Mouse (Mus musculus) stomach, postnatal 0 days (tissue): ENCODE measurements at regions not wholly inside any gene's neighbourhood (a gene's known extent, or its start where the extent isn't known, plus 50 kb on each side); places are given as distances from the start of the nearest gene placed in this dataset.

Experiments used
- ATAC-seq: fragments of 200-750 bp; cut with Nextera tagmentation; 2 replicates; pipeline ENCODE4 v1.8.0; 2017; ENCODE audit not compliant: low FRiP score, low TSS enrichment
- DNase-seq: peaks from one replicate; pipeline ENCODE4 v3.0.0-alpha.2; 2016; ENCODE audit warnings: low spot score
- H3K27ac ChIP-seq: fragments of 300-500 bp; sonication (generic); replicated peaks from 2 replicates; pipeline ENCODE4 v1.5.1; 2014; ENCODE audit warnings: mild to moderate bottlenecking, control low read depth
- H3K27me3 ChIP-seq: fragments of 300-500 bp; sonication (generic); 2 replicates; pipeline ENCODE4 v1.6.1; 2014; ENCODE audit warnings: low read length; ENCODE audit not compliant: control insufficient read depth, insufficient read depth
- H3K36me3 ChIP-seq: fragments of 300-500 bp; sonication (generic); 2 replicates; pipeline ENCODE4 v1.6.1; 2014; ENCODE audit warnings: low read length, mixed read lengths; ENCODE audit not compliant: control insufficient read depth, insufficient read depth
- H3K4me1 ChIP-seq: fragments of 300-500 bp; sonication (generic); replicated peaks from 2 replicates; pipeline ENCODE4 v1.6.1; 2014; ENCODE audit warnings: antibody characterized with exemption; ENCODE audit not compliant: control insufficient read depth, insufficient read depth
- H3K4me2 ChIP-seq: fragments of 300-500 bp; sonication (generic); replicated peaks from 2 replicates; pipeline ENCODE4 v1.6.1; 2014; ENCODE audit warnings: low read depth, mild to moderate bottlenecking, control low read depth, moderate library complexity
- H3K4me3 ChIP-seq: fragments of 300-500 bp; sonication (generic); 2 replicates; pipeline ENCODE4 v1.5.1; 2014; ENCODE audit warnings: low read depth, low read length, control low read depth
- H3K9ac ChIP-seq: fragments of 300-500 bp; sonication (generic); 2 replicates; pipeline ENCODE4 v1.6.1; 2014; ENCODE audit warnings: mild to moderate bottlenecking, low read length, control low read depth, mixed read lengths
- H3K9me3 ChIP-seq: fragments of 300-500 bp; sonication (generic); 2 replicates; pipeline ENCODE4 v1.6.1; 2016; ENCODE audit warnings: low read length; ENCODE audit not compliant: control insufficient read depth
- CTCF ChIP-seq: IDR thresholded peaks from 2 replicates; pipeline ENCODE4 v1.5.1; 2016; ENCODE audit warnings: antibody characterized with exemption, low read depth, mild to moderate bottlenecking, moderate library complexity
- EP300 ChIP-seq: optimal IDR thresholded peaks from 2 replicates; pipeline ENCODE3; 2016; ENCODE audit warnings: antibody characterized with exemption
- WGBS: fragments of 180-500 bp; shearing (Covaris S2); extraction: QIAGEN DNeasy Blood & Tissue Kit; methylation state at CpG from one replicate; pipeline ENCODE4 v1.1.7; 2014; 5-methylcytosine and 5-hydroxymethylcytosine counted together

GRCm38 (mm10) chr12:71503265-71503664 lies 193.6 kb downstream of the Dact1 start:
- no peaks in the 10 kb centered on the region for H3K9me3 ChIP-seq
- no peak overlapping the region for H3K27ac ChIP-seq
- ATAC-seq (no peak), DNase-seq (no peak)
- no peak overlapping the region for H3K4me3 ChIP-seq
- WGBS: 79% methylated on average over 11 of the region's 11 CpGs
- no peak overlapping the region for H3K4me2 ChIP-seq
- no peaks in the 10 kb centered on the region for H3K4me1 ChIP-seq
- TF ChIP-seq EP300 (no peak), CTCF (no peak)
- H3K27me3 ChIP-seq: no peaks in the 10 kb centered on the region
- no peaks in the 10 kb centered on the region for H3K36me3 ChIP-seq
- no peak overlapping the region for H3K9ac ChIP-seq

GRCm38 (mm10) chr12:71506206-71506605 lies 196.5 kb downstream of the Dact1 start:
- Histone ChIP-seq H3K36me3 (no peaks in the 10 kb centered on the region), H3K27me3 (no peaks in the 10 kb centered on the region), H3K4me2 (no peak overlapping the region), H3K4me3 (no peak overlapping the region), H3K4me1 (no peaks in the 10 kb centered on the region), H3K27ac (no peak overlapping the region), H3K9ac (no peak overlapping the region), H3K9me3 (no peaks in the 10 kb centered on the region)
- 67% methylated on average over 4 of the region's 4 CpGs for WGBS
- TF ChIP-seq CTCF: no peak
- TF ChIP-seq EP300: no peak
- ATAC-seq (no peak), DNase-seq (no peak)

- Histone ChIP-seq H3K4me1 (no peaks in the 10 kb centered on the region), H3K9me3 (no peaks in the 10 kb centered on the region), H3K36me3 (no peaks in the 10 kb centered on the region), H3K27me3 (no peaks in the 10 kb centered on the region), H3K27ac (no peak overlapping the region), H3K9ac (no peak overlapping the region), H3K4me2 (no peak overlapping the region), H3K4me3 (no peak overlapping the region)
- WGBS: 62% methylated on average over 1 of the region's 1 CpGs
- TF ChIP-seq EP300: no peak
- TF ChIP-seq CTCF: no peak
- DNase-seq (no peak), ATAC-seq (no peak)
These were observed 197.0 kb downstream of the Dact1 start for GRCm38 (mm10) chr12:71506716-71507115.

- Histone ChIP-seq H3K27me3 (no peaks in the 10 kb centered on the region), H3K9ac (no peak overlapping the region), H3K4me2 (no peak overlapping the region), H3K4me1 (no peaks in the 10 kb centered on the region), H3K9me3 (no peaks in the 10 kb centered on the region), H3K4me3 (no peak overlapping the region), H3K27ac (no peak overlapping the region), H3K36me3 (no peaks in the 10 kb centered on the region)
- TF ChIP-seq EP300: no peak
- no peak for TF ChIP-seq CTCF
- WGBS: 79% methylated on average over 7 of the region's 7 CpGs
- ATAC-seq (no peak), DNase-seq (no peak)
These were observed 203.4 kb downstream of the Dact1 start for GRCm38 (mm10) chr12:71512915-71513612.

GRCm38 (mm10) chr12:71519520-71519919 lies 209.8 kb downstream of the Dact1 start:
- Histone ChIP-seq H3K9ac (no peak overlapping the region), H3K36me3 (no peaks in the 10 kb centered on the region), H3K27ac (no peak overlapping the region), H3K4me2 (no peak overlapping the region), H3K27me3 (no peaks in the 10 kb centered on the region), H3K4me1 (no peaks in the 10 kb centered on the region), H3K4me3 (no peak overlapping the region), H3K9me3 (no peaks in the 10 kb centered on the region)
- TF ChIP-seq EP300: no peak
- TF ChIP-seq CTCF: no peak
- 30% methylated on average over 1 of the region's 1 CpGs for WGBS
- ATAC-seq (no peak), DNase-seq (no peak)

- no peak overlapping the region for H3K4me2 ChIP-seq
- no peak for TF ChIP-seq CTCF
- no peak for TF ChIP-seq EP300
- H3K9ac ChIP-seq: no peak overlapping the region
- no peak overlapping the region for H3K4me3 ChIP-seq
- no peaks in the 10 kb centered on the region for H3K27me3 ChIP-seq
- H3K9me3 ChIP-seq: no peaks in the 10 kb centered on the region
- no peaks in the 10 kb centered on the region for H3K4me1 ChIP-seq
- DNase-seq (no peak), ATAC-seq (no peak)
- no peak overlapping the region for H3K27ac ChIP-seq
- WGBS: 69% methylated on average over 3 of the region's 3 CpGs
- no peaks in the 10 kb centered on the region for H3K36me3 ChIP-seq
These were observed 212.3 kb downstream of the Dact1 start for GRCm38 (mm10) chr12:71521936-71522335.
